Mouse (Mus musculus): Measurements from ENCODE around the gene Sgcd.

- TF ChIP-seq MAFK (IDR thresholded peaks at IDR 0.05; ENCODE audit: insufficient read depth, low read depth, low read length): no peak
- TF ChIP-seq CHD2 (IDR thresholded peaks at IDR 0.05; ENCODE audit: low read depth, low read length): no peak
These were observed 738.5 kb downstream of the Sgcd start for GRCm38 (mm10) chr11:47250301-47250700.
